Mouse (Mus musculus) cerebellum, postnatal 10 days (tissue): ENCODE results near the gene Suz12.
"Not testable (repeated sequence)": the region's sequence is repeated elsewhere in the genome, so short reads cannot be mapped to it uniquely, and the experiment has no call there.

Source experiments
- DNase-seq, 2 experiments: peaks; one replicate each; pipeline ENCODE4 v3.0.0; 2021; ENCODE audit warnings: mixed read lengths in 2 of 2

Suz12 gene

DNA sequence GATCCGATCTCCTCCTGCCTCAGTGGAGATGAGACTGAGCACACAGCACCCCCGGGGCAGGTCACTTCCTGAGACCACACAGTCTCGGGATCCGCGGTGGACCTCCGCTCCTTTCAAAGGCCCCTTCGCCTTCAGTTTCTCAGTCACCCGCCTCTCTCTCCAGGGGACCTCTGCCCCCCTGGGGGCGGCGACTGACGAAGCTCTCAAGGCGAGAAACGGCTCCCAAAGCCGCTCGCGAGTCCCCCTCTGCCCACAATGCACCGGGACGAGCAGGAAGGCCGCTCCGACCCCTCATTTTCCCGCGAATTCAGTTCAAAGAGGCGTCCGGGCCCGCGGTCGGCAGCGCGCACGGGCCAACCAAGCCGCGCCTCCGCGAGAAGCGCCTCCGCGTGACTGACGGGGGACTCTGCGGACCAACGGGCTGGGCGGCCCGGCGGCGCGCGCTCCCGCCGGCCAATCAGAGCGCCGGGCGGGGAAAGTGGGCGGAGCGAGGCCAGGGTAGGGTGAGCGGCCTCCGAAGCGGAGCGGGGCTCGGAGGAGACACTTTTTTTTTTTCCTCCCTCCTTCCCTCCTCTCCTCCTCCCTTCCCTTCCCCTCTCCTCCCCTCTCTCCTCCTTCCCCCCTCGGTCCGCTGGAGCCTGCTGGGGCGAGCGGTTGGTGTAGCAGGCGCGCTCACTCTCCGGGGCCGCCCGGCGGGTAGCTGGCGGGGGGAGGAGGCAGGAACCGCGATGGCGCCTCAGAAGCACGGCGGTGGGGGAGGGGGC, at the start of gene Suz12:
TSS of gene Suz12 (plus strand) at position 515 of the 764 bp plus-strand sequence.
- DNase-seq: peak; percentile 97 to 98

- DNase-seq: no peak
These were observed 49.8 kb upstream of the Suz12 start for GRCm38 (mm10) chr11:79943136-79943535.

DNA sequence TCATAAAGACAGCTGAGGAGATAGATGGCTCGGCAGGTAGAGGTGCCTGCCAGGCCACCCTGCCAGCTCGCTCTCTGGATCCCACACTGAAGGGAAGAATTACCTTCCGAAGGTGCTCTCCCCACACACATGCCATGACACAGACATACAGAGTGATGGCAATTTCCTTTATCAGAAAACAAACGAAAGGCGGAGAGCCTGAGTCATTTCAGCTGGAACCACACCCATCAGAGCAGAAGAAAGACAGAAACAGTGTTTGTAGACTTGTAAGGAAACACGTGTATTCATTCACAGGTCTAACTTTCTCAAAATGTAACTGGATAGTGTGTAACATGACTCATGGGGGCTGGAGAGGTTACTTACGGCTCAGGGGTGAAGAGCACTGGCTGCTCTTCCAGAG, 49.3 kb upstream of the Suz12 start:
- DNase-seq: no peak

DNA sequence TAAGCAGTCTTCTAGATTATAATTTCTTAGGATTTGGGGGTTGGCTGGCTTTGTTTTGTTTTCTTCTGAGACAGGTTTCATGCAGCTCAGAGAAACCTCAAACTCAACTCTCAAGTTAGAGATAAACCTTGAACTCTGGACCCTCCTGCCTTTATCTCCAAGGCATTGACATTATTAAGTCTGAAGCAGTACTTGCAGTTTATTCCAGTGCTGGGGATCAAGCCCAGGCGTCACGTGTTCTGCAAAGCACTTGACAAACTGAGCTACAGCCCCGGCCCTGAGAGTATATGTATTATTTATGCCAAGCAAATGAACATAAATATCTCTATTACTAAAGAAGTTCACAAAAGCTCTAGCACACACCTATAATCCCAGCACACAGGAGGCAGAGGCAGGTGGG, 45.6 kb upstream of the Suz12 start:
- DNase-seq: no peak

- peak; percentile 7 to 13 for DNase-seq
These were observed 31.4 kb upstream of the Suz12 start for GRCm38 (mm10) chr11:79961346-79962124.

DNA sequence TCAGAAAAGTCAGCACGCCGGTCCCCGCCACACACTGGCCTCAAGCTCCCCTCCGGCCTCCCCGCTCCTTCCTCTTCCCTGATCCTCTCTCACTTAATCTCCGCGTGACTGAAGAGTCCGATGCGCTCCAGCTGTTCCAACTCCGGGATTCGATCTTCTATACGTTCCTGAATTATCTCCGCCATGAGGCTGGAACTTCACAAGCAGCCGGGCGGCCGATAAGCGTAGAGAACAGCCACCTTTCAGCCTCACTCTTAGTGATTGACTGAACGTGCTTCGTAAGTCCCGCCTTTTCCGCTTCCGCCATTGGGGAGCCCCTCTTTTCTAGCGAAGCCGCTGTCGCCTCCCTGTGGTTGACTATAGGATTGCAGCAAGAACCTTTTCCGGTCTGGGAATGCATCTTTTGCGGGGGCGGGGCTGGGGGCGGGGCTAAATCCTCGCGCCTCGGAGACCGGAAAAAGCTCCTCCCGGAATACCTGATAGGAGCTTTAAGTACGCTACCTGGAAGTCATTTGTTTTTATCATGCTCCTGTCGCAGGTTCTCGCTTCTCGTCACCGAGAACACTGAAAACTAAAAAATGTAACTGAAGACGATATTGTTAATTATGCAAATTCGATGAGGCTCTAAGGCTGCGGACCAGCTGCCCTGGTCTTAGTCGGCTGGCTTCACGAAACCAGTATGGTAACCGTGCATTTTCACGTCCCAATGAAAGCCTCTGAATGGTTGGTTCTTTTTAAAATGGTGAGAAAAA, 30.6 kb upstream of the Suz12 start, which contains the start of gene Utp6:
TSS of gene Utp6 (minus strand) at position 266 of the 752 bp plus-strand sequence.
- DNase-seq: peak; percentile 100

DNA sequence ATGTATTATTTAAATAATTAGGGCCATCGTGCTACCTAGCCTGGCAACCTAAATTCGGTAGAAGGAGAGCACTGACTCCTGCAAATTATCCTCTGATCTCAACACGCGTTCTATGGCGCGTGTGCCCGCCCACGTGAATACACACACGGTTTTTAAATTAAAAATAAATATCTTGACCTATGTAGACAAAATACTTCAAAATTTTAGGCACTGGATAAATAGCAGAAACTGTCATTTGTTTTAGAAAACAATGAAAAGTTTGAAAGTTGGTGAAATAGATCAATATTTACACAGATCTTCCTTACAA, 30.1 kb upstream of the Suz12 start:
- DNase-seq: no peak

GRCm38 (mm10) chr11:79963212-79963974, 29.5 kb upstream of the Suz12 start:
- peak in 1 of 2 experiments; percentile 5 for DNase-seq

- peak; percentile 56 to 63 for DNase-seq
These were observed 27.0 kb upstream of the Suz12 start for GRCm38 (mm10) chr11:79965896-79966295.

DNA sequence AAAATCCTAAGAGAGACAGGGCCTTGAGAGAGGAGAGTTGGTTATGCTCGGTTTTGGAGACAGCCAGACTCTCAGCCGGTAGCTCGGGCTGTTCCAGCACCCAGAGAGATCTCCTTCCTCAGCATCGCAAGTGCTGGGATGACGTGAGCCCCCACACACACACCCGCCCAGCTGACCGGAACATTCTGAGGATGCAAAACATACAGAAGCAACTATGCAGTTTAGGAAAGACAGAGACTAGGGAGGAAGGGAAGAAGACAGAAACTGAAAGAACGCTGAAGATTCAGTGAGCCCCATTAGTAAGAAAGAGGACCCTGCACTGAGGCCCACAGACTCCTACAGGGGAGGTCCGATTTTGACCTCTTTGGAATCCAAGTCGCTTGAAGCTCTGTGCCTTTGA, 25.2 kb upstream of the Suz12 start:
- no peak for DNase-seq

DNA sequence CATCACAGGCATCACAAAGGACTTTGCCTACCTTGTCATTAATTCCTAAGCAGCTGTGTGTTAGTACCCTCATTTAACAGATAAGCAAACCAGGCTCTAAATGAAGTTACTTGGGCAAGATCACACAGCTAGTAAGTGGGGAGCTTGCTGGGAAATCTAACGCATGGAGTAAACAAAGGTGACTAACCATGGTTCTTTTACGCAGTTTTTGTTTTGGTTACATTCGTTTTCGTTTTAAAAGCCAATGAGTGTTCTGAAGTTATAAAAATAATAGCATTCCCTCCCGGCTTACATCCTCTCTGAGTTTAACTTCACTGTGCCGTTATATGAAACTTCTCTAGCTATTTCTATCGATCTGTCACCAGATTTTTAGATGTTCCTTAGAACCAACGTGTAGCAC, 19.8 kb upstream of the Suz12 start:
- DNase-seq: no peak

- peak; percentile 66 to 70 for DNase-seq
These were observed 19.1 kb upstream of the Suz12 start for GRCm38 (mm10) chr11:79973626-79974476.

DNA sequence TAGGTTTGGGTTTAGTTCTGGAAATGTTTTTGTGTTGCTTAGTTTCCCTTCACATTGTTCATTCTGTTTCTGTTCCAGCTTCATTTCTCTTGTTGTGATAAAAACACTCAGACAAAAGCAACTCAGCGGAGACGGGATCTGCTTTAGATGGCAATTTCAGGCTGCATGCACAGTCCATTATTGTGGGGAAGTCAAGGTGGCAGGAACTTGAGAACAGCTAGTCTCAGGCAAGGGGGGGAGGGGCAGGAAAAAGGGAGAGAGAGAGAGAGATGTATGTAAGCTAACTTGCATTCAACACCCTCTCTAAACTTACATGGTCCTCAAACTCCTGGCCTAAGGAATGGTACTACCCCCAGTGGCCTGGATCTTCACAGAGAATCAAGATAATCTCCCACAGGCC, 17.5 kb upstream of the Suz12 start:
- DNase-seq: no peak

GRCm38 (mm10) chr11:79976222-79976621, 16.7 kb upstream of the Suz12 start:
- no peak for DNase-seq

DNA sequence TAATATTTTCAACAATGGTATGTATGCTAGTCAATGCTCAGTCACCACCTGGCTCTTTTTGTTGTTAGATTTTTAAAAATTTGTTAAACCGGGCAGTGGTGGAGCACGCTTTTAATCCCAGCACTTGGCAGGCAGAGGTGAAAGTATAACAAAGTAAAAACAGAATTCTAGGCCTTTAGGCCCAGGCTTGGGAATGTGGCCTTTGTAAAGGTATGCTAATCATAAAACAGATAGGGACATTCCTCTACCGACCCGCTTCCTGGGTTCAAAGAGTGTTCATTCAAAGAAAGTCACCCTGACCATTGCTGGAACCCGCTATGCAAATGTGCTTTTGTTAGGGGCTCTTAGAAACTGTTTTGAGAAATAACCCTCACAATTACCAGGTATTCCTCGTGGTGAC, 16.3 kb upstream of the Suz12 start:
- not testable (repeated sequence) for DNase-seq

GRCm38 (mm10) chr11:79977061-79977460, 15.8 kb upstream of the Suz12 start:
- not testable (repeated sequence) for DNase-seq

GRCm38 (mm10) chr11:79977747-79978146, 15.2 kb upstream of the Suz12 start:
- DNase-seq: not testable (repeated sequence)

DNA sequence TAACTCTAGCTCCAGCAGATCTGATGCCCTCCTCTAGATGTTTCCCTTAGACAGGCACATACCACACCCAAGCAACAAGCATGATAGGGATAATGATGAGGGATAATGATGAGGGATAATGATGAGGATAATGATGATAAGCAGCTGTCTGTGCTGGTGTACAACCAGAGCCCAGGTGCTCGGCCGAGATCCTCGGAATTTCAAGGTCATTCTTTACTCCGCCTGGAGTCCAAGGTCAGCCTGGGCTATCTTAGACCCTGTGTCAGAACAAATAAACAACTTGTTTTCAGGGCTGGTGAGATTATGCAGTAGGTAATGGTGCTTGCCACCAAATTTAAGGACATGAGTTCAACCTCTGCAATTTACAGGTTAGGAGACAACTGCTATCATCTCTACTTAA, 6.0 kb upstream of the Suz12 start:
- DNase-seq: no peak

GRCm38 (mm10) chr11:79987896-79988295, 5.0 kb upstream of the Suz12 start:
- no peak for DNase-seq

DNA sequence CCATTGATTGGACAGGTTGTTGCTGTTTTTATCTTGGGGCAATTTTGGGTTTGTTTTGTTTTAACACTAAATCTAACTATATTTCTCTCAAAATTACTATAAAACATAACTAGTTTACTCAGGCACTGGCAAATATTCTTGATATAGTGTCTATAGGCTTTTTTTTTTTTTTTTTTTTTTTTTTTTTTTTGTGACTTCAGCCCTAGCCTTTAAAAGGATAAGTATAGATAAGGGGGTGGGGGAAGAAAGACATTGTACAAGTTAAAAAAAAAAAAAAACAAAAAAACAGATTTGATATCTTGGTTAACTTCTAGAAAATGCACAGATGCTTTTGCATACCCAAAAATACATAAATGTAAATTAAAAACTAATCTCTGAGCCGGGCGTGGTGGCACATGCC, 2.8 kb upstream of the Suz12 start:
- DNase-seq: no peak

GRCm38 (mm10) chr11:79991600-79991999, 1.3 kb upstream of the Suz12 start:
- DNase-seq: no peak
